Mouse (Mus musculus) layer of hippocampus, postnatal 14 days (tissue): ENCODE results near the gene Mnt. TPM values are rescaled to one million over a fixed set of nuclear protein-coding genes. Genes with fewer than 3 reads are reported as not detected.
"Not testable (repeated sequence)": the region's sequence is repeated elsewhere in the genome, so short reads cannot be mapped to it uniquely, and the experiment has no call there.

Experiments
- DNase-seq, 2 experiments: peaks; one replicate each; pipeline ENCODE4 v3.0.0; 2021 to 2022; ENCODE audit warnings: low spot score in 2 of 2, mixed read lengths in 1 of 2
- long read RNA-seq, 2 experiments: library from polyadenylated mRNA; stranded (forward); transcript quantifications; one replicate each; pipeline ENCODE4 v2.0.0; 2021
- total RNA-seq, 2 experiments: library from RNA; stranded (reverse); gene quantifications; 2 replicates each; pipeline ENCODE4 v1.2.3; 2021

Mnt gene
- total RNA-seq: 10 to 100 TPM; 28.4 to 29.6 TPM
- long read RNA-seq, experiment 1, full-length matches to known transcripts: 4 of 27 reads
- long read RNA-seq, experiment 1, partial matches to known transcripts: 23 of 27 reads
- long read RNA-seq, experiment 1, other reads (novel, unspliced or antisense): 0 of 27 reads
- long read RNA-seq, experiment 2, partial matches to known transcripts: 19 of 19 reads
- long read RNA-seq, experiment 2, other reads (novel, unspliced or antisense): 0 of 19 reads

GRCm38 (mm10) chr11:74830256-74831161 is at the start of gene Mnt:
Mnt (plus strand) TSS chr11:74830920.
- DNase-seq: peak; percentile 98 to 99

- no peak for DNase-seq
Measured at GRCm38 (mm10) chr11:74792874-74793273, 37.8 kb upstream of the Mnt start.

GRCm38 (mm10) chr11:74800658-74801057 is 30.1 kb upstream of the Mnt start:
- DNase-seq: no peak

DNA sequence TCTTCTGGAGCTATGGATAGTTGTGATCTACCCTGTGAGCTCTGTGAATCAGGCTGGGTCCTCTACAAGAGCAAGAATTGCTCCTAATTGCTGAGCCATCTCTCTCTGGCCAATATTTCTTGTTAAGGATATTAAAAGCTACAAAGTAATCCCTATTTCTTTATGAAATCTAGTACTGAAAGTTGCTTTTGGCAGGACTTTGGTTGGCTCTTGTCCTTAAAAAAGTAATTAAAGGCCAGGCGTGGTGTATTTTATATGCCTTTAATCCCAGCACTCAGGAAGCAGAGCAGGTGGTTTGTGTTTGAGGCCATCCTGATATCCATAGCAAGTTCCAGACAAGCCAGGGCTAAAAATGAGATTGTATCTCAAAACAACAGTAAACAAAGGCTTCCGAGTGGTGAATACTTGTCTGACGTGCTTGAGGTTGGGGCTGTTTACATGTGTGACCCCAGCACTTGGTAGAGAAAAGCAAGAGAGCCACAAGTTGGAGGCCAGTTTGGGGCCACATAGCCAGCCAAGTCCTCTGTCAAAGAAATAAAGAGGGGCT is 26.6 kb upstream of the Mnt start:
- no peak for DNase-seq

GRCm38 (mm10) chr11:74807246-74807882 is 23.4 kb upstream of the Mnt start:
- no peak for DNase-seq

- DNase-seq: no peak
Measured at GRCm38 (mm10) chr11:74808251-74808853, 22.4 kb upstream of the Mnt start.

- DNase-seq: no peak
Measured at GRCm38 (mm10) chr11:74810134-74810533, 20.6 kb upstream of the Mnt start.

GRCm38 (mm10) chr11:74811027-74811426 is 19.7 kb upstream of the Mnt start:
- not testable (repeated sequence) for DNase-seq

- no peak for DNase-seq
Measured at GRCm38 (mm10) chr11:74811538-74811937, 19.2 kb upstream of the Mnt start.

DNA sequence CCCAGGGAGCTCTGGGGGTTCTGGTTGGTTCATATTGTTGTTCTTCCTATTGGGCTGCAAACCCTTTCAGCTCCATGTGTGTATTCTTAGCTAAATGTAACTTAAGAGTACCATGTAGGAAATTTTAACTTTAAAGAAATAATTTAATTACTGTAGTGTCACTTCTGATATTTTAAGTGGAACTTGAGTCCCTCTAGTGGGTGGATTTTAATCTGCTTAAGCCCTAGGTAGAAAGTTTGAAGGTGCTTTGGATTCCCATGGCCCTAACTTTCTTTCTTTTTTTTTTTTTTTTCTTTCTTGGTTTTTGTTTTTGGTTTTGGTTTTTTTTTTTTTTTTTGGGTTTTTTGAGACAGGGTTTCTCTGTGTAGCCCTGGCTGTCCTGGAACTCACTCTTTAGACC is 14.9 kb upstream of the Mnt start:
- DNase-seq: no peak

GRCm38 (mm10) chr11:74820921-74821320 is 9.8 kb upstream of the Mnt start:
- no peak for DNase-seq

GRCm38 (mm10) chr11:74821463-74821862 is 9.3 kb upstream of the Mnt start:
- peak; percentile 9 to 52 for DNase-seq

- no peak for DNase-seq
Measured at GRCm38 (mm10) chr11:74822746-74823440, 7.8 kb upstream of the Mnt start.

DNA sequence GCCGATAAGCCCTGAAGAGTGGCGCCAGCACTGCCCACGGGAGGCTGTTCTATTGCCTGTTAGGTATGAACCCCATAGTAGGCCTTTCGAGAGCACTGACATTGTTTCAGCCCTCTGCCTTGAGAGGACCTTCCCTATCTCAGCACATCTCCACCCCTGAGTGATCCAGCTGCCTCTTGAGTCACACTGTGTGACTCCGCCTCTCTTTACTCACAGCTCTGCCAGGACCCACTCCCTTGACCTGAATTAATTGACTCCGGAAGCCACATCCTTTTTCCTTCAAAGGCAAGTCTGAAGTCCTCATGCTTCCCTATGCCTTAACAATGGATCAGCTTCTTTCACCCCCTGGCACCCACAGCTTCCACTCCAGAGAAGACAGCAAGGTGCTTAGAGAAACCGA is 4.6 kb upstream of the Mnt start:
- DNase-seq: no peak

GRCm38 (mm10) chr11:74826702-74827101 is 4.0 kb upstream of the Mnt start:
- DNase-seq: no peak

GRCm38 (mm10) chr11:74827791-74828403 is 2.8 kb upstream of the Mnt start:
- no peak for DNase-seq

- DNase-seq: no peak
Measured at GRCm38 (mm10) chr11:74828404-74828931, 2.3 kb upstream of the Mnt start.

DNA sequence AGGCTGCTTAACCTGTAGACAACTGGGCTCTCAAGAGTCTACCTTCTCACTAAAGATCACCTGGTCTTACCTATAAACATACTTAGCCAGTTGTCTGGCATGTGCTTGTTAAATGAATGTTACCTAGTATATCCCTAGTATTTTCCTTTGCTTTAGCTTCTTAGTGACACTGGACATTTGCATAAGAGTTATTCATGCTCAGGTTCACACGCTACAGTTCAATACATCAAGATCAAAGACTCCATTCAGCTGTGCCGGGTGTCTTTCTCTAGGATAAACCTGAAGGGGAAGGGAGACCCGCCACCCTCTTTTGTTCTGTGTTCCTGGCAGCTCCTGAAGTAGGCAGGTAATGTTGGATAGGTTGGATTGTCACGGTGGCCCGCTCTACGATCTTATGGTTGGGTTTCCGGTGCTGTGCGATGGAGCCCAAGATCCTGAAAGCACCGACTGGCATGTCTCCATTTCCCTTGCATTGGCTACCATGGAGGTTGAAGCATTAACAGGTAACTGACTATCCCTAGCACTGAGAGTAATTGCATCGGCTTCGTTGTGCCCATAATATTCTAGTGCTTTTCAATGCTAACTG is 1.7 kb upstream of the Mnt start:
- DNase-seq: no peak

GRCm38 (mm10) chr11:74829812-74830211 is 908 bp upstream of the Mnt start:
- DNase-seq: peak in 1 of 2 experiments; percentile 79
